Mouse (Mus musculus) stomach, embryonic 16.5 days (tissue): ENCODE results near the gene Cul9. TPM values are rescaled to one million over a fixed set of nuclear protein-coding genes. Genes with fewer than 3 reads are reported as not detected.
A peak's percentile ranks its signal among the peaks of the same experiment; 100 is the strongest.

ENCODE experiments used
- ATAC-seq: fragments of 200-750 bp; cut with Nextera tagmentation; 2 replicates; pipeline ENCODE4 v1.8.0; 2017; ENCODE audit warnings: moderate number of reproducible peaks, moderate TSS enrichment; ENCODE audit not compliant: insufficient read depth, low FRiP score
- H3K27ac ChIP-seq: fragments of 300-500 bp; sonication (generic); 2 replicates; pipeline ENCODE4 v1.5.1; 2014; ENCODE audit warnings: low read length
- H3K27me3 ChIP-seq: fragments of 300-500 bp; sonication (generic); 2 replicates; pipeline ENCODE4 v1.6.1; 2014; ENCODE audit warnings: low read length, control low read depth, mixed read lengths; ENCODE audit not compliant: control insufficient read depth, insufficient read depth
- H3K36me3 ChIP-seq: fragments of 300-500 bp; sonication (generic); 2 replicates; pipeline ENCODE4 v1.6.1; 2014; ENCODE audit warnings: low read length; ENCODE audit not compliant: control insufficient read depth, insufficient read depth
- H3K4me1 ChIP-seq: fragments of 300-500 bp; sonication (generic); 2 replicates; pipeline ENCODE4 v1.6.1; 2014; ENCODE audit warnings: low read length, control low read depth, mixed read lengths; ENCODE audit not compliant: control insufficient read depth, insufficient read depth
- H3K4me2 ChIP-seq: fragments of 300-500 bp; sonication (generic); 2 replicates; pipeline ENCODE4 v1.6.1; 2014; ENCODE audit warnings: low read depth, low read length, mixed read lengths
- H3K4me3 ChIP-seq: fragments of 300-500 bp; sonication (generic); replicated peaks from 2 replicates; pipeline ENCODE4 v1.5.1; 2014; ENCODE audit warnings: mild to moderate bottlenecking, low read length
- H3K9ac ChIP-seq: fragments of 300-500 bp; sonication (generic); 2 replicates; pipeline ENCODE4 v1.6.1; 2014; ENCODE audit warnings: low read length
- H3K9me3 ChIP-seq: fragments of 300-500 bp; sonication (generic); replicated peaks from 2 replicates; pipeline ENCODE4 v1.6.1; 2016; ENCODE audit warnings: low read length, control low read depth; ENCODE audit not compliant: control insufficient read depth
- WGBS: fragments of 180-500 bp; shearing (Covaris S2); extraction: QIAGEN DNeasy Blood & Tissue Kit; methylation state at CpG from one replicate; pipeline ENCODE4 v1.1.7; 2014; 5-methylcytosine and 5-hydroxymethylcytosine counted together
- microRNA-seq: library from miRNA; unstranded; fragments of <30 nt; microRNA quantifications from one replicate; pipeline ENCODE4, GENCODE M21; 2016
- polyA plus RNA-seq: library from polyadenylated mRNA; unstranded; fragments of >200 nt; fragmentation: Nextera tagmentation; extraction: Ambion mirVana; gene quantifications from 2 replicates; pipeline ENCODE4 v1.2.1, GENCODE M21; 2015

The Cul9 gene
- polyA plus RNA-seq, 1 experiment from 2014 or later = 4.0 TPM

GRCm38 (mm10) chr17:46458439-46458838, 87.7 kb downstream of the Cul9 start:
- no peak overlapping the region for H3K4me3 ChIP-seq
- H3K36me3 ChIP-seq = no peaks in the 10 kb centered on the region
- peaks cover 21% of the 10 kb centered on the region for H3K4me1 ChIP-seq
- H3K4me2 ChIP-seq = no peak overlapping the region
- peaks cover 50% of the 10 kb centered on the region for H3K27me3 ChIP-seq
- no peak for ATAC-seq
- H3K9ac ChIP-seq = no peak overlapping the region
- no peaks in the 10 kb centered on the region for H3K9me3 ChIP-seq
- WGBS = 24% methylated on average over 3 of the region's 3 CpGs
- no peak overlapping the region for H3K27ac ChIP-seq

GRCm38 (mm10) chr17:46457791-46458190, 88.4 kb downstream of the Cul9 start:
- H3K4me2 ChIP-seq = no peak overlapping the region
- no peak for ATAC-seq
- H3K27me3 ChIP-seq = peaks cover 53% of the 10 kb centered on the region
- no peak overlapping the region for H3K4me3 ChIP-seq
- 13% methylated on average over 10 of the region's 10 CpGs for WGBS
- H3K36me3 ChIP-seq = no peaks in the 10 kb centered on the region
- H3K9me3 ChIP-seq = no peaks in the 10 kb centered on the region
- peaks cover 21% of the 10 kb centered on the region for H3K4me1 ChIP-seq
- no peak overlapping the region for H3K9ac ChIP-seq
- no peak overlapping the region for H3K27ac ChIP-seq

- H3K36me3 ChIP-seq = no peaks in the 10 kb centered on the region
- peak overlapping the region; percentile 42 for H3K4me3 ChIP-seq
- H3K27ac ChIP-seq = no peak overlapping the region
- ATAC-seq = peak; percentile 34; the same call in 1 of the 2 replicates
- H3K9me3 ChIP-seq = no peaks in the 10 kb centered on the region
- H3K27me3 ChIP-seq = peaks cover 47% of the 10 kb centered on the region
- peaks cover 19% of the 10 kb centered on the region for H3K4me1 ChIP-seq
- H3K9ac ChIP-seq = peak overlapping the region; percentile 62
- under 1% methylated on average over 31 of the region's 33 CpGs for WGBS
- peak overlapping the region; percentile 68 for H3K4me2 ChIP-seq
Observed at GRCm38 (mm10) chr17:46455110-46455691, 91.0 kb downstream of the Cul9 start.

GRCm38 (mm10) chr17:46454539-46454938, 91.6 kb downstream of the Cul9 start:
- 2% methylated on average over 9 of the region's 9 CpGs for WGBS
- Histone ChIP-seq H3K9me3 (no peaks in the 10 kb centered on the region), H3K4me3 (peak overlapping the region; percentile 42), H3K4me1 (peaks cover 19% of the 10 kb centered on the region), H3K4me2 (peak overlapping the region; percentile 68), H3K9ac (0 out of 2 replicates have a peak overlapping the region, but pooled peaks have one; percentile 62), H3K36me3 (no peaks in the 10 kb centered on the region), H3K27me3 (peaks cover 41% of the 10 kb centered on the region), H3K27ac (no peak overlapping the region)
- no peak for ATAC-seq

- ATAC-seq = no peak
- peaks cover 19% of the 10 kb centered on the region for H3K4me1 ChIP-seq
- no peak overlapping the region for H3K27ac ChIP-seq
- no peaks in the 10 kb centered on the region for H3K36me3 ChIP-seq
- H3K4me3 ChIP-seq = peak overlapping the region; percentile 42
- no peaks in the 10 kb centered on the region for H3K9me3 ChIP-seq
- peak overlapping the region; percentile 68 for H3K4me2 ChIP-seq
- H3K9ac ChIP-seq = 0 out of 2 replicates have a peak overlapping the region, but pooled peaks have one; percentile 44
- 2% methylated on average over 26 of the region's 26 CpGs for WGBS
- H3K27me3 ChIP-seq = peaks cover 38% of the 10 kb centered on the region
Observed at GRCm38 (mm10) chr17:46453970-46454411, 92.2 kb downstream of the Cul9 start.

- H3K9me3 ChIP-seq = no peaks in the 10 kb centered on the region
- peaks cover 19% of the 10 kb centered on the region for H3K4me1 ChIP-seq
- WGBS = 12% methylated on average over 13 of the region's 13 CpGs
- no peak for ATAC-seq
- no peak overlapping the region for H3K9ac ChIP-seq
- no peak overlapping the region for H3K27ac ChIP-seq
- no peak overlapping the region for H3K4me3 ChIP-seq
- no peak overlapping the region for H3K4me2 ChIP-seq
- H3K27me3 ChIP-seq = peaks cover 33% of the 10 kb centered on the region
- H3K36me3 ChIP-seq = no peaks in the 10 kb centered on the region
Observed at GRCm38 (mm10) chr17:46453302-46453948, 92.8 kb downstream of the Cul9 start.

- WGBS = 43% methylated on average over 5 of the region's 5 CpGs
- Histone ChIP-seq H3K4me1 (peaks cover 19% of the 10 kb centered on the region), H3K9ac (no peak overlapping the region), H3K9me3 (no peaks in the 10 kb centered on the region), H3K27me3 (peaks cover 25% of the 10 kb centered on the region), H3K4me2 (no peak overlapping the region), H3K4me3 (no peak overlapping the region), H3K36me3 (no peaks in the 10 kb centered on the region), H3K27ac (no peak overlapping the region)
- no peak for ATAC-seq
Observed at GRCm38 (mm10) chr17:46452683-46453082, 93.5 kb downstream of the Cul9 start.

Small RNA genes within 50 kb of the gene (microRNA-seq; reads per million reads assigned to microRNA genes)
- not detected for gene Mir6976

Other genes starting within 250 kb of the Cul9 start
- gene Dlk2, start 249.0 kb downstream of the Cul9 start, polyA plus RNA-seq = 6.7 and 8.8 TPM in 2 replicates
- 6.6 and 6.7 TPM in 2 replicates for gene Abcc10, start 218.0 kb downstream of the Cul9 start, polyA plus RNA-seq
- gene Zfp318, start 162.7 kb downstream of the Cul9 start, polyA plus RNA-seq = 4.9 and 5.4 TPM in 2 replicates
- 1.5 and 1.8 TPM in 2 replicates for gene Crip3, start 117.5 kb downstream of the Cul9 start, polyA plus RNA-seq
- gene Slc22a7, start 107.9 kb downstream of the Cul9 start, polyA plus RNA-seq = not detected in 2 replicates
- 0.12 and 0.19 TPM in 2 replicates for gene Ttbk1, start 58.7 kb downstream of the Cul9 start, polyA plus RNA-seq
- gene Dnph1, start 49.7 kb downstream of the Cul9 start, polyA plus RNA-seq = 40.4 and 45.3 TPM in 2 replicates
- gene Srf, start 9.8 kb upstream of the Cul9 start, polyA plus RNA-seq = 7.0 and 8.9 TPM in 2 replicates
- gene Ptk7, start 83.1 kb upstream of the Cul9 start, polyA plus RNA-seq = 93.9 and 94.9 TPM in 2 replicates
- gene Klc4, start 99.6 kb upstream of the Cul9 start, polyA plus RNA-seq = 41.4 and 46.7 TPM in 2 replicates
- 94.1 and 99.9 TPM in 2 replicates for gene Mrpl2, start 99.8 kb upstream of the Cul9 start, polyA plus RNA-seq
- gene Cul7, start 103.9 kb upstream of the Cul9 start, polyA plus RNA-seq = 51.2 and 54.8 TPM in 2 replicates
- 49.7 and 52.4 TPM in 2 replicates for gene Rrp36, start 128.0 kb upstream of the Cul9 start, polyA plus RNA-seq
- gene Mea1, start 132.4 kb upstream of the Cul9 start, polyA plus RNA-seq = 148 and 160 TPM in 2 replicates
- gene Klhdc3, start 134.5 kb upstream of the Cul9 start, polyA plus RNA-seq = 110 and 113 TPM in 2 replicates
- 71.7 and 82.4 TPM in 2 replicates for gene Ppp2r5d, start 158.7 kb upstream of the Cul9 start, polyA plus RNA-seq
- 14.7 and 15.0 TPM in 2 replicates for gene Pex6, start 165.1 kb upstream of the Cul9 start, polyA plus RNA-seq
- 17.1 and 21.8 TPM in 2 replicates for gene Gnmt, start 182.8 kb upstream of the Cul9 start, polyA plus RNA-seq
- gene Cnpy3, start 205.8 kb upstream of the Cul9 start, polyA plus RNA-seq = 70.7 and 74.0 TPM in 2 replicates
- gene Ptcra, start 217.3 kb upstream of the Cul9 start, polyA plus RNA-seq = 0.17 TPM in 1 of 2 replicates, not detected in the other
- 76.2 and 83.8 TPM in 2 replicates for gene 2310039H08Rik, start 226.2 kb upstream of the Cul9 start, polyA plus RNA-seq
- 151 and 155 TPM in 2 replicates for gene Rpl7l1, start 236.3 kb upstream of the Cul9 start, polyA plus RNA-seq